Mouse (Mus musculus): Measurements from ENCODE around the gene Mgat2. TPM values are rescaled to one million over a fixed set of nuclear protein-coding genes. Genes with fewer than 3 reads are reported as not detected.
A peak's percentile ranks its signal among the peaks of the same experiment; 100 is the strongest.

Gene Mgat2
- polyA plus RNA-seq, 1 experiment from 2014 or later = 38.5 TPM

DNA sequence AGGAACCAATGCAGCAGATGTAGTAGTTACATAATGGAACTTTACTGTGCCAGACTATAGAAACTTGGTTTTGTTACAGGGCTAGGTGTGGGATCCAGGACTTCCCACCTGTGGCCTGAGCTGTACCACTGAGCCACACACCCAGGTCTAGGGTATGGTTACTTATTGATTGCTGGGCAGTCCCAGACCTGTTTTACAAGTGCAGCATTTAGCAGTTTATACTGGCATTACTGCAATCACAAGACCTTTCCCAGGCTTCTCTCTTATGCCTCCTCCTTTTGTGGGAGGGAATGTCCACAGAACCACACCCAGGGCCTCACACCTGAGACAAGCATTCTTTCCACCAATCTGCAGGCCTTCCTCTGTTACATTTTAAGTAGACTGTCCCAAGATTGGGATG, 15.0 kb downstream of the Mgat2 start:
- H3K27me3 ChIP-seq = no peaks in the 10 kb centered on the region
- peaks cover 35% of the 10 kb centered on the region for H3K4me1 ChIP-seq (replicated peaks)
- no peaks in the 10 kb centered on the region for H3K9me3 ChIP-seq
- peak overlapping the region; percentile 97 for H3K4me2 ChIP-seq
- H3K27ac ChIP-seq (replicated peaks) = no peak overlapping the region
- H3K4me3 ChIP-seq = 0 out of 2 replicates have a peak overlapping the region, but pooled peaks have one; percentile 2
- no peak for ATAC-seq (ENCODE audit: low read depth)
- peaks cover 11% of the 10 kb centered on the region for H3K36me3 ChIP-seq
- H3K9ac ChIP-seq = 0 out of 2 replicates have a peak overlapping the region, but pooled peaks have one; percentile 18

DNA sequence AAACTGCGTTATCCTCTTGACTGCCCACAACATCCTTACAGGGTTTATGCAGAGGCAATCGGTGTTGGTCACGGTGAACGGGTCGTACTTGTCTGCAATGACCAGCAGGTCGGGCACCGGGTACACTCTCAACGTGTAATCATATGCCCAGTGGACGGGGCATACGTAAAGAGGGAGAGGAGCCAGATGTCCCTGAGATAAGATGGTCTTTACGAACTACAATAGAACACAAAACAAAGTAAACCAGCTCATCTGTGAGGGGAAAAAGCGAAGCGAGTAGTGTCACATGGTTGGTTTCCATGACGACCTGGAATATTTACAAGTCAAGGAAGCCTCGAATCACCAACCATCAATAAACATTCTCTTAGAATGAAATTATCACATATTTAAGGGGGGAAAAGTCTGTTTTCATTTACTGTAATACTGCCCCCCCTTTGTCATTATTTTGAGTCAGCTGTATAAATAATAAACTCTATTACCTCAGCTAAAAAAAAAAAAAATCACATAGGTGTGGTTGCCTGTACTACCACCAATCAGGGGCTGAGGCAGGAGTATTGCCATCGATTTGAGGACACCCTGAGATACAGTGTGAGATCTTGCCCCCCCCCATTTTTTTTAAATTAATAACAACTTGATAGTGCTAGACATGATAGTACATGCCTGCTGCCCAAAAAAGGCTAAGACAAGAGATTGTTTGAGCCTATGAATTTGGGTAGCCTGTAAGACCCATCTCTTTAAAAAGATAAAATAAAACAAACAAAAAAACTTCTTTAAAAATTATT, 20.3 kb downstream of the Mgat2 start, which contains the start of gene Gm49384:
Gene Gm49384 (minus strand): TSS at position 216 of the 782 bp plus-strand sequence.
- Histone ChIP-seq H3K27ac (replicated peaks) (no peak within 1 kb of the TSS), H3K9me3 (no peaks in the 10 kb centered on the region), H3K4me2 (no peak within 1 kb of the TSS), H3K36me3 (peaks cover 11% of the 10 kb centered on the region), H3K9ac (no peak within 1 kb of the TSS), H3K4me3 (no peak within 1 kb of the TSS), H3K27me3 (no peaks in the 10 kb centered on the region), H3K4me1 (replicated peaks) (peaks cover 9% of the 10 kb centered on the region; the same call in 1 of the 2 replicates)
- peak; percentile 49; the same call in 1 of the 2 replicates for ATAC-seq (ENCODE audit: low read depth)
- WGBS = 63% methylated on average over 16 of the region's 16 CpGs

DNA sequence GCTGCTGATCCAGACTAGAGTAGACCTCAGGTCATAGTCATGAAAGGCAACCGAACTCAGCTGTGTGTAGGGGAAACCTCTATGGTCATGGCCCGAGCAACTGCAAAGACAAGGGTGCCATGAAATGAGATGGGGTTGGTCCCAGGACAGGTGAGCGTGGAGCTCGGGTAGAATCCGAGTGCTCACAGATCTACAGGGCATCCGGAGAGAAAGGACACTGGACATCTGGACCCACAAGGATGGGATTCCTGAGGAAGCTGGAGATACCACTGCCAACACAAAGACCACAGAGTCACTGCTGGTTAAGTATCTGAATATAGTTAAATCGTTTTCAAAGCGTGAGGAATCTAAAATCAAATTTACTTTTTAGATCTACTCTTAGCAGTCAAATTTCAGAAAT, 23.4 kb downstream of the Mgat2 start:
- Histone ChIP-seq H3K4me2 (no peak overlapping the region), H3K9ac (no peak overlapping the region), H3K36me3 (no peaks in the 10 kb centered on the region; the same call in 1 of the 2 replicates), H3K27ac (replicated peaks) (no peak overlapping the region), H3K4me1 (replicated peaks) (0 out of 2 replicates have a peak, but pooled peaks cover 2% of the 10 kb centered on the region), H3K27me3 (no peaks in the 10 kb centered on the region), H3K9me3 (no peaks in the 10 kb centered on the region), H3K4me3 (no peak overlapping the region)
- ATAC-seq (ENCODE audit: low read depth) = no peak
- WGBS = 94% methylated on average over 8 of the region's 8 CpGs

DNA sequence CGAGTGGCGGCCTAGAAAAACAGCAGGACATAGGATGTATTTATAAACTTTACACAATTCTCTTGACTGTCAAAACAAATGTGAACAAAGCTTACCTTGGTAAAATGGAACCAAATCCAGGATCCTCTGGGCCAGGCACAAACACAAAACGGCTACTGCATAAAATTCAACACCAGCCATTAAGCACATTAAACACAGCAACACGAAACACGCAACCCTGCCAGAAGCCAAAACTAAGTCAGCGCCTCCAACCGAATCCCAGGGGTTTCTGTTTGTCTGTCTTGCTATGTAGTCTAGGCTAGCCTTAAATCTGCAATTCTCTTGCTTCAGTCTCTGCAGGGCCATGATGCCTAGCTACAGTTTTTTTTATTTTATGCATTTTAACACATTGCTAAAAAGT, 24.0 kb downstream of the Mgat2 start:
- Histone ChIP-seq H3K27me3 (no peaks in the 10 kb centered on the region), H3K4me3 (no peak overlapping the region), H3K4me1 (replicated peaks) (0 out of 2 replicates have a peak, but pooled peaks cover 2% of the 10 kb centered on the region), H3K4me2 (no peak overlapping the region), H3K27ac (replicated peaks) (no peak overlapping the region), H3K9me3 (no peaks in the 10 kb centered on the region), H3K9ac (no peak overlapping the region), H3K36me3 (no peaks in the 10 kb centered on the region; the same call in 1 of the 2 replicates)
- 94% methylated on average over 7 of the region's 7 CpGs for WGBS
- ATAC-seq (ENCODE audit: low read depth) = no peak

DNA sequence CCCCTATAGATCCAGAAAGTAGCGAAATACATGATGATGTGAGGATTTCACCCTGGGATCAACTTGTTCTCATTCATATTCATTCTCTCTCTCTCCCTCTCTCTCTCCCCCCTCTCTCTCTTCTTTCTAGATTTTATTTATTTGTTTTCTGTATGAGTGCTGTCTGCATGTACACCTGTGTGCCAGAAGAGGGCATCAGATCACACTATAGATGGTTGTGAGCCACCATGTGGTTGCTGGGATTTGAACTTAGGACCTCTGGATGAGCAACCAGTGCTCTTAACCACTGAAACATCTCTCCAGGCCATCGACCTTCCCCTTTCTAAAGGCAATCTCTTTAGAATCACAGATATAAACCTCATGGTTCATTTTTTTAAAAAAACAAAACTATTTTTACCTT, 24.6 kb downstream of the Mgat2 start:
- Histone ChIP-seq H3K27ac (replicated peaks) (no peak overlapping the region), H3K27me3 (no peaks in the 10 kb centered on the region), H3K36me3 (no peaks in the 10 kb centered on the region; the same call in 1 of the 2 replicates), H3K4me3 (no peak overlapping the region), H3K4me2 (no peak overlapping the region), H3K4me1 (replicated peaks) (0 out of 2 replicates have a peak, but pooled peaks cover 2% of the 10 kb centered on the region), H3K9ac (no peak overlapping the region), H3K9me3 (no peaks in the 10 kb centered on the region)
- 88% methylated on average over 2 of the region's 2 CpGs for WGBS
- ATAC-seq (ENCODE audit: low read depth) = no peak

DNA sequence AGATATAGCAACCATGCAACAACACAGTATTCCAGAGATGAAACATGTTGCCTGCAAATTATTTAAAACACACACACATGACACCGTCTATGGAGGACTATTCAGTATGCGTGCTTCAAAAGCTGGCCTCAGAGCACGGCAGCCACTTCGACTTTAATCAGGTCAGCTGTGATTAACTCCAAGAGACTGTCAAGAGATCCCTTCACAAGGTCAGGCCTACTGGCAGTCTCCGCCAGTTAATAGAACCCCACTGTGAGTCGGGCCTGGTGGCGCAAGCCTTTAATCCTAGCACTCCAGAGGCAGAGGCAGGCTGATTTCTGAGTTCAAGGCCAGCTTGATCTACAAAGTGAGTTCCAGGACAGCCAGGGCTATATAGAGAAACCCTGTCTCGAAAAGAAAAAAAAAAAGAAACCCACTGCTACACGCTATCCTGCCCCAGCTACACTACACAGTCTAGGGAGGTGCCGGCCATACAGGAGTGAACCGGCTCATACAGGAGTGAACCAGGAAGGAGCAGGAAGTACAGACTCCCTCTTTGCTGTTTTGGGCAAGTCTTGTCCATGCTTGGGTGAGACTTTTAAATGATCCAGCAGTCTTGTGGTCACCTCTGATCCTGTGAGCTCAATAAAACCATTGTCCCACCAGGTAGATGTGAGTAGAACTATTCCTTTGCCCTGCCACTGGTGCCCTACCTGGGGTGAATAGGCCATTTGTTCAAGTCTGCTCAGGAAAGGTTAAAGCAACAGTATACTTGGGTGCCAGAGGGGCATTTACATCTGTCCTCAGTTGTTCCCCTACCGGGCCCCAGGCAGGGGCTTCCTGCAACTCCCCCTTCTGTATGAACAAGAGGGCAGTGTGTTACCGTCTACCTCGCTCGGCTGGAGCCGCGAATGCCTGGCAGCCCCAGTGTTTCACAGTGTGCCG, 26.4 kb downstream of the Mgat2 start:
- H3K4me3 ChIP-seq = no peak overlapping the region
- no peak overlapping the region for H3K27ac ChIP-seq (replicated peaks)
- no peak overlapping the region for H3K4me2 ChIP-seq
- no peaks in the 10 kb centered on the region for H3K9me3 ChIP-seq
- no peaks in the 10 kb centered on the region; the same call in 1 of the 2 replicates for H3K36me3 ChIP-seq
- no peak overlapping the region for H3K9ac ChIP-seq
- no peaks in the 10 kb centered on the region for H3K4me1 ChIP-seq (replicated peaks)
- WGBS = 88% methylated on average over 18 of the region's 18 CpGs
- ATAC-seq (ENCODE audit: low read depth) = no peak
- no peaks in the 10 kb centered on the region for H3K27me3 ChIP-seq

DNA sequence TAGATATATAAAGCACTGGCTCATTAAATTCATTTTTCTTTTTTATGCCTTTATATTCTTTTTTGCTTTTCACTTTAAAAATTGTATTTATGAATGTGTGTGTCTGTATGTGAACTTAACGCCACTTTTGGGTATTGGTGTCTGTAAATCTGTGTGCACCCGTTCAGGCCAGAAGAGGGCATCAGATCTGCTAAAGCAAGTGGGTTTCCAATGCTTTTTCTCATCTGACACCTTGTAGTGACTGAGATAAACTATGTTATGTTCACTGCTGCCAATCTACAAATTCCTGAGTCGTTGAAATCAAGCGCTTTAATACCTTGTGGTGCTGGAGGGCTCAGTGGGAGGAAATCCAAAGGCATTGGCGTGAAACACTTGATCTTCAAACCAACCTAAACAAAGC, 27.1 kb downstream of the Mgat2 start:
- no peak overlapping the region for H3K27ac ChIP-seq (replicated peaks)
- H3K4me2 ChIP-seq = no peak overlapping the region
- H3K4me1 ChIP-seq (replicated peaks) = no peaks in the 10 kb centered on the region
- 86% methylated on average over 5 of the region's 5 CpGs for WGBS
- H3K4me3 ChIP-seq = no peak overlapping the region
- H3K36me3 ChIP-seq = no peaks in the 10 kb centered on the region; the same call in 1 of the 2 replicates
- H3K27me3 ChIP-seq = no peaks in the 10 kb centered on the region
- no peak overlapping the region for H3K9ac ChIP-seq
- H3K9me3 ChIP-seq = no peaks in the 10 kb centered on the region
- ATAC-seq (ENCODE audit: low read depth) = no peak

DNA sequence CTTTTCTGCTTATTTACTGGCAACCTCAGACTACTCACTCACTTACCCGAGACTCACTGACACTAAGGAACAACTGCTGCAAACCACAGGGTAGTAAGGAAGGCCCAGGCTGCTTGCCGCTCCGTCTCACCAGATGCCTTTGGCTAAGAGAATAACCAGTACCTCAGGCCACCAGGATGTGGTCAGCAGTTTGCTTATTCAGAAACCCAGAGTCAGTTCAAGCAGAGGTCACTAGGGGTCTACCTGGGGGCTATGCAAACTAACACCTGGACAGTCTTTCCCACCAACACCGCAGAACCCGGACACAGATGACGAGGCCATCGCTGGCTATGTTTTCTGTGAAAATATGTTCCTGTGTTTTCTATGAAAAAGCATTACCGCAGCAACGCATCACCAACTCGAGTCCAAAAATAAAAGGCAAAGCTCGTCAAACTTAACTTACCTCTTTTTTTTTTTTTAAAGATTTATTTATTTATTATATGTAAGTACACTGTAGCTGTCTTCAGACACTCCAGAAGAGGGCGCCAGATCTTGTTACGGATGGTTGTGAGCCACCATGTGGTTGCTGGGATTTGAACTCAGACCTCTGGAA, 29.3 kb downstream of the Mgat2 start:
- Histone ChIP-seq H3K4me1 (replicated peaks) (no peaks in the 10 kb centered on the region), H3K9me3 (no peaks in the 10 kb centered on the region), H3K27ac (replicated peaks) (no peak overlapping the region), H3K4me3 (no peak overlapping the region), H3K27me3 (no peaks in the 10 kb centered on the region), H3K36me3 (no peaks in the 10 kb centered on the region; the same call in 1 of the 2 replicates), H3K4me2 (no peak overlapping the region), H3K9ac (no peak overlapping the region)
- no peak for ATAC-seq (ENCODE audit: low read depth)
- 96% methylated on average over 13 of the region's 13 CpGs for WGBS

DNA sequence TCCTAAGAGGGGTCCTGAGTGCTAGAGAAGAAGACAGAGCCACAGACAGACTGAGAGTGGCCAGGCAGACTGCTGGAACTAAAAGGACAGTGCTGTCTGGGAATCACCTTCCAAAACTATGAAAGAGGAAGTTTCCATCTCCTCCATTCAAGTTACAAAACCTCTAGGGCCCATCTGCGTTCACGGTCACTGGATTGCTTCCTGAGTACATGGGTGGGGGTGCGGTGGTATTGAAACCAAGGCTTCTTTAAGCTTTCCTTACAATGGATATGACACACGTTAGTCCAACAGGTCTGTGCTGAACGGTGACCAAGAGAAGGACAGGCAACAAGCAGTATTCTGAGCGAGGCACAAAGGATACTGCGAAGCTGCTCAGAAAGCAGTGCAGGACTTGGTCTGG, 30.4 kb downstream of the Mgat2 start:
- Histone ChIP-seq H3K27ac (replicated peaks) (no peak overlapping the region), H3K4me2 (no peak overlapping the region), H3K27me3 (no peaks in the 10 kb centered on the region), H3K4me3 (no peak overlapping the region), H3K36me3 (no peaks in the 10 kb centered on the region; the same call in 1 of the 2 replicates), H3K9me3 (no peaks in the 10 kb centered on the region), H3K4me1 (replicated peaks) (no peaks in the 10 kb centered on the region), H3K9ac (no peak overlapping the region)
- ATAC-seq (ENCODE audit: low read depth) = no peak
- 95% methylated on average over 7 of the region's 7 CpGs for WGBS

DNA sequence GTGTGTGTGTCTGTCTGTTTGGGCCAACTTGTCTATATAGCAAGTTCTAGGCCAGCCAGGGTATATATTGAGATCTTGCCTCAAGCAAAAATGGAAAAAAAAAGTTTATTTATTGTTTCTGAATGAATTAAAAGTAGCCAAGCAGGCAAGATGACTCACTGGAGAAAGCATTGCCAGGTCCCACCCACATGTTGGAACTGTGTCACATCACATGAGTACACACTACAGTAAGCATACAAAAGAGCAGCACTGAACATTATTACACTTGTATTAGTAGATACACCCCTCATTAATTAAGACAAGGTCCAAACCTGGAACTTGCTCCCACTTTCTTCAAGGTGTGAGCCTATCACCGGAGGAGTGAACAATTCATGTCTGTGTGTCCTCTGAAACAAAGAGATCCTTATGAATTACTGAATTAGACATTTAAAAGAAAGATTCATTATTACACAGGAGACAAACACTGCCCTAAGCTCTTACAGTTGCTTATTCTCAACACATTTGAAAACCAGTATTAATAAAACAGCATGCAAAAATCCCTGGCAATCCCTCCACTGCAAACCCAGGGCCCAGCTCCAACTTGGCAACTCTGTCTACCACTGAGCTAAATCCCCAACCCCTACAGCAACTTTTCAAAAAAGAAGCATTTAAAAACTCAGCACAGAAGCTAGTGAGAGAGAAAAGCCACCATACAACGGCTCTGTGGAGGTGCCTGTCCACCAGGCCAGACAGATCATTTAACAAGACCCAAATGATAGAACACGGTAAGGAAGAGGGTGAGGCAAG, 31.2 kb downstream of the Mgat2 start:
- H3K27ac ChIP-seq (replicated peaks) = no peak overlapping the region
- H3K9me3 ChIP-seq = no peaks in the 10 kb centered on the region
- no peaks in the 10 kb centered on the region for H3K27me3 ChIP-seq
- 92% methylated on average over 3 of the region's 3 CpGs for WGBS
- ATAC-seq (ENCODE audit: low read depth) = no peak
- H3K4me1 ChIP-seq (replicated peaks) = no peaks in the 10 kb centered on the region
- no peaks in the 10 kb centered on the region for H3K36me3 ChIP-seq
- H3K9ac ChIP-seq = no peak overlapping the region
- H3K4me3 ChIP-seq = no peak overlapping the region
- H3K4me2 ChIP-seq = no peak overlapping the region

DNA sequence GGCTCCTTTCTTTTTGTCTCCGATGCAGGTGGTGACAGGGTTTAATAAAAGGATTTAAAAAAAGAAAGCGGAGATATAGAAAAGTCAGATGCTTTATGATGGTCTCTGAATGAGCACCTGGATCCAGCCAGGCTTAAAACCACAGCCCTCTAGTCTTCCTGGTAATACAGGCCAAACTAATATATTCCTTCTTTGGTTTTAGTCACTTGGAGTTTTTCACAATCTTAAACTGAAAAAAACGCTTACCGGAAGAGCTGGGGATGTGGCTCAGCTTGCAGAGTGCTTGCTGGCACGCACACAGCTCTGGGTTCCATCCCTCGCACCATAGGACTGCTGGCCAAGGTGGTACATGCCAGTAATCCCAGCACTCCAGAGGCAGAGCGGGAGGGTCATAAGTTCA, 32.6 kb downstream of the Mgat2 start:
- H3K27ac ChIP-seq (replicated peaks) = no peak overlapping the region
- ATAC-seq (ENCODE audit: low read depth) = no peak
- no peaks in the 10 kb centered on the region for H3K27me3 ChIP-seq
- H3K9ac ChIP-seq = no peak overlapping the region
- H3K9me3 ChIP-seq = no peaks in the 10 kb centered on the region
- no peaks in the 10 kb centered on the region for H3K4me1 ChIP-seq (replicated peaks)
- 93% methylated on average over 7 of the region's 7 CpGs for WGBS
- H3K36me3 ChIP-seq = no peaks in the 10 kb centered on the region
- H3K4me3 ChIP-seq = no peak overlapping the region
- no peak overlapping the region for H3K4me2 ChIP-seq
